Mouse (Mus musculus) embryo, embryonic 10 days (tissue): Measurements from ENCODE around the gene Minpp1.
A peak's percentile ranks its signal among the peaks of the same experiment; 100 is the strongest.
"Not testable (repeated sequence)": the region's sequence is repeated elsewhere in the genome, so short reads cannot be mapped to it uniquely, and the experiment has no call there.

ENCODE experiments used
- DNase-seq: peaks from one replicate; pipeline ENCODE4 v3.0.0-alpha.2; 2015; ENCODE audit warnings: low spot score

The Minpp1 gene

DNA sequence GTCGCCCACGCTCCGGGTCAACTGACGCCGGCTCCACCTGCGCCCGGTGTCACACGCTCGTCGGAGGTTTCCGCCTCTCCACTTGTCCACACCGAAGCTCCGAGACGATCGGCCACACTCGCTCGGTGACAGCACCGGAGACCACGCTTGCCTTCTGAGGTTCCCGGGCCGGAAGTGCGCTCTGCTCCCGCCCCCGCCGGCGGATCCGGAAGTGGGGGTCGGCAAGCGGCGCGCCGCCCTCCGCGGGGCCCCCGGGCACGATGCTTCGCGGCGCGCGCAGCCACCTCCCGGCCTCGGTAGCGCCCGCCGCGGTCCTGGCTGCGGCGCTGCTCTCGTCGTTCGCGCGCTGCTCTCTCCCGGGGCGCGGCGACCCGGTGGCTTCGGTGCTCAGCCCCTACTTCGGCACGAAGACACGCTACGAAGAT, at the start of gene Minpp1:
Minpp1 (plus strand) TSS at position 89 of the 425 bp plus-strand sequence.
- DNase-seq = peak; percentile 87

- no peak for DNase-seq
Observed at GRCm38 (mm10) chr19:32439356-32439755, 46.2 kb upstream of the Minpp1 start.

DNA sequence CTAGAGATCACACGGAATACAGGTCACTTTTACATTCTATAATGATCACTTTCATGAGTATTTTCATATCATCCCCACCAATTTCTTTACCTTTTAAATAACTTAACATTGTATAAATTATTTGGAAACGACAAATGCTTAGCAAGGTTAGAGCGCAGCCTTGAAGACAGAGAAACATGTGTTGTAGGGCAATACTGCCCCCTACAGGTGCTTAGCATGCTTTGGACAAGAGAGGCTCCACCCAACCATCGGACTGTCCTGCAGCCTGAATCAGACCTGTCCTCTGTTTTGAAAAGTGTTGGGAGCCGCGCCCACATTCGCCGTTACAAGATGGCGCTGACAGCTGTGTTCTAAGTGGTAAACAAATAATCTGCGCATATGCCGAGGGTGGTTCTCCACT, 44.0 kb upstream of the Minpp1 start:
- DNase-seq = no peak

DNA sequence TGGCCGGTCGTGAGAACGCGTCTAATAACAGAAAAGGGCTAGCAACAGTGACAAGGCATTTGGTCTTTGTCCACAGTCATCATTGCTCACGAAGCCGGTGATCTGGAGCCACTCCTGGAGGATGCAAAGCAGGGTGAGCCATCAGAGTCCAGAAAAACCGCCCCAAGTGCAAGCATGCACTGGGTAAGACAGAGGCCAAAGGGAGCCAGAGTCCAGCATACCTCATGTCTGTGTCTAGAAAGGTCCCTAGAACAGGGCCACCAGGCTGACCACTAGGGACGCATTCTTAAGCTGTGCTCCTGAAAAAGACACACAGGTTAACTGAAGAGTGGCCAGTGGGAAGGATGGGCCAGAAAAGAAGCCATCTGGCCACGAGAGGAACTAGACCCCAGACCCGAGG, 36.6 kb upstream of the Minpp1 start:
- no peak for DNase-seq

- DNase-seq = no peak
Observed at GRCm38 (mm10) chr19:32452231-32452630, 33.3 kb upstream of the Minpp1 start.

DNA sequence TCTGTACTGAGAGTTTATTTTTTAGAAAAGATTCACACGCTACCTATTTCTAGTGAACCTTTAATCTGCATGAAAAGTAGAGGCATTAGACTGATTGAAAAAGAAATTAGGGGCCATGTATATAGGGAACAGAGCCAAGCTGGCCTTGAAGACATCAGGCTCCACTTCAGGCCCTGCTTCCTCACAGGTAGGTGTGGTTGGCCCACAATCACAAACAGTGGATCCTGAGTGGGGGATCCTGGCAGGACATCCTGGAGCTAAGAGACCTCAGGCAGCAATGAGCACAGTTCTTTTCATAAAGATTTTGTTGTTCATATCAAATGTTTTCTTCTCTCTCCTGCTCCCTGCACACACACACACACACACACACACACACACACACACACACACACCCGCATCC, 28.8 kb upstream of the Minpp1 start:
- no peak for DNase-seq

DNA sequence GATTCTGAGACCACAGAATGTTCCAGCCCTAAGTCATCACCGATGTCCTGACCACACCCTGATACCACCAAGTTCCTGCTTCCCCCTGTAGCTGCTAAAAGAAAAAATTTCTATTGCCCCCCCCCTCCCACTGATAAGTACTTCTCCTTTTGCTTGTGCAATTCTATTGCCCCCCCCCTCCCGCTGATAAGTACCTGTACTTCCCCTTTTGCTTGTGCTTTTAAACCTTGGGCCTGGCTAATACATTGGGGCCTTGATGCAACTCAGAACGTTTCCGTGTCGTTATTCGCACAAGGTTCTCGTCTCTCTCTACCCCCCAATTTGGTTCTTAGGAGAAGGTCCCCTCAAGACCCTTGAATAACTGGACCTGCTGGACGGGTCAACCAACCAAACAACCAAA, 27.9 kb upstream of the Minpp1 start:
- not testable (repeated sequence) for DNase-seq

DNA sequence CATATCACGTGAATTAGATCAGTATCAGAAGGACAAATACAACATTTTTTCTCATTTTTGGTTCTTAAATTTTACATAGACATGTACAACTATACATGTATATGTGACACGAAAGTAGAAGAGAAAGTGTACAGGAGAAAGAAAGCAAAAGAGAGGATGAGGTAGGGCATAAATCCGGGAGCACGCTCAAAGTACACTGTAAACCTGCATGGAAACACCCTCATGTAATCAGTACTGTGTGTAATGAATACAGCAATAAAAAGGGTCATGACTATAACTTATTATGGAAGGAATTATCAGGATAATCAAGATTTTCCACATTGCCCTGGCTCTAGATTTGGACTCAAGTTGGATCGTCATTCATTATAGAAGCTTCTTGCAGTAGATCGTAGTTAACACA, 22.5 kb upstream of the Minpp1 start:
- DNase-seq = no peak

- DNase-seq = no peak
Observed at GRCm38 (mm10) chr19:32465228-32465627, 20.3 kb upstream of the Minpp1 start.

- DNase-seq = no peak
Observed at GRCm38 (mm10) chr19:32466478-32466877, 19.1 kb upstream of the Minpp1 start, which contains the start of gene Rpl9-ps6. Gene Rpl9-ps6 (minus strand): TSS chr19:32466578.

- no peak for DNase-seq
Observed at GRCm38 (mm10) chr19:32467325-32467724, 18.2 kb upstream of the Minpp1 start.

DNA sequence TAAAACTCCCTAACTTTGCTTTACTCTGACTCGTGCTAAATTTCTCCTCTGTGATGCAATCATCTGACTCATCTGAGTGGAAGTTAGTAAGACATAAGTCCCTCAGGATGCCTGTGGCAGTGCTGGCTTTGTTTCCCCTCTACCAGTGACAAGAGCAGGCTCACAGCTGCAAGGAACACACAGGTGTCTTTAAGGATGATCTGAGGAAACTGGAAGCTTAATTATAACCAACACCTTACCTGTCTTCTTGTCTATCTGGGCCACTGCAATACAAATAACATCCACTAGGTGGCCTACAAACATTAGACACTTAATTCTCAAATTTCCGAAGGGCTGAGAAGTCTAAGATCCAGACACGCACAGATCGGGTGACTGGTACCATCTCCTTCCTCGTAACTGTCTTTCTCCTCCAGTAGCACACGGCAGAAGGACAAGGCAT, 15.5 kb upstream of the Minpp1 start:
- DNase-seq = peak; percentile 67

- DNase-seq = no peak
Observed at GRCm38 (mm10) chr19:32470570-32471263, 14.9 kb upstream of the Minpp1 start.

GRCm38 (mm10) chr19:32476016-32476711, 9.4 kb upstream of the Minpp1 start:
- DNase-seq = no peak

DNA sequence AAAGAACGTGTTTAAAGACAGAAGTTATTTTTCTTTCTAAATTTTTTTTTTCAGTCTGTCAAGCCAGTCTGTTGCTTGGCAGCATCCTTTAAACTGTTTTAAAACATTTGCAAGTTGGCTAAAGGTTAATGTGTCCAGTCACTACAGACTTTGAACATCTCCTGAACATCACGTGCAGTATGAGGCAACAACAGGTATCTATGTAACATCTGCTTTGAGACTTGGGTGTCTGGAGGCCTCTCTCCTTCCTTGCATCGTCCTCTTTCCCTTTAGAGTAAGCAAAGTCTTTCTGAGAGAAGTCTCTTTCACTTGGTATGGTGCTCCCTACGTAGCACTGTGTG, 8.9 kb upstream of the Minpp1 start:
- no peak for DNase-seq

- DNase-seq = no peak
Observed at GRCm38 (mm10) chr19:32480255-32480654, 5.3 kb upstream of the Minpp1 start.

- DNase-seq = no peak
Observed at GRCm38 (mm10) chr19:32480791-32481442, 4.7 kb upstream of the Minpp1 start.

GRCm38 (mm10) chr19:32481511-32481910, 4.1 kb upstream of the Minpp1 start:
- DNase-seq = no peak

- DNase-seq = peak; percentile 10
Observed at GRCm38 (mm10) chr19:32484941-32485660, 468 bp upstream of the Minpp1 start.

- DNase-seq = peak; percentile 74
Observed at GRCm38 (mm10) chr19:32486106-32486724, 646 bp downstream of the Minpp1 start.

DNA sequence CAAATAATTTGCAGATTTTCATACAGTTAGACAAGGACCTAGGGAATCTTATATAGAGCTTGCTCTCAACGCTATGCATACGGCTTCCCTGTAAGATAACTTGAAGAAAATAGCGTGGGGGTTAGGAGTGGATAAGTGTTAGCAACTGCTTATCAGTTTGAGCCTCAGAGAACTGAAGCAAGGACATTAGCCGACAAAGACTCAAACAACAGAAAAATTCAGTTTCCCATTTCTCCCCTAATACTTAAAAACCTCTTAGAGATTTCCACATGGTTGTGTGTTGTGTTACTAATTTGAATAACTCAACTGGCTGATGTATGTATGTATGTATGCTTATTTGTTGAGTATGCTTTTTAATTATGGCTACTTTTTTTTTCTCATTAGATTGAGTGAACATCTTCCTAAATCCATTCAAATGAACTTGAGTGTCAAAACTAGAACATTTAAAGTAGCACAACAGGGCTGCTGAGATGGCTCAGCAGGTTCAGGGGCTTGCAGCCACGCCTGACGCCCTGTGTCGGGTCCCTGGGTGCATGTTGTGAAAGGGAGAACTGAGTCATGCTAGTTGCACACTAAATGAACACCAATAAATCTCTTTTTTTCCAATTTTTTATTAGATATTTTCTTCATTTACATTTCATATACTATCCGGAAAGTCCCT, 2.2 kb downstream of the Minpp1 start:
- DNase-seq = no peak
